Mouse (Mus musculus): Measurements from ENCODE around the gene Ltbr.

Gene Ltbr

GRCm38 (mm10) chr6:125350995-125351324 lies 37.3 kb upstream of the Ltbr start:
- no peak for DNase-seq (ENCODE audit: low read depth, low spot score)
- Histone ChIP-seq H3K27me3 (ENCODE audit: control insufficient read depth, insufficient read depth, low read length, poor library complexity, severe bottlenecking) (no peaks in the 10 kb centered on the region; the same call in none of the 2 replicates), H3K36me3 (ENCODE audit: control insufficient read depth, insufficient read depth, low read length, poor library complexity, severe bottlenecking) (no peaks in the 10 kb centered on the region)

GRCm38 (mm10) chr6:125350231-125350994 lies 36.7 kb upstream of the Ltbr start:
- DNase-seq (ENCODE audit: low read depth, low spot score) = no peak
- no peaks in the 10 kb centered on the region; the same call in none of the 2 replicates for H3K27me3 ChIP-seq (ENCODE audit: control insufficient read depth, insufficient read depth, low read length, poor library complexity, severe bottlenecking)
- H3K36me3 ChIP-seq (ENCODE audit: control insufficient read depth, insufficient read depth, low read length, poor library complexity, severe bottlenecking) = no peaks in the 10 kb centered on the region

GRCm38 (mm10) chr6:125349575-125350230 lies 36.0 kb upstream of the Ltbr start:
- H3K27me3 ChIP-seq (ENCODE audit: control insufficient read depth, insufficient read depth, low read length, poor library complexity, severe bottlenecking) = no peaks in the 10 kb centered on the region; the same call in none of the 2 replicates
- DNase-seq (ENCODE audit: low read depth, low spot score) = peak; percentile 22
- H3K36me3 ChIP-seq (ENCODE audit: control insufficient read depth, insufficient read depth, low read length, poor library complexity, severe bottlenecking) = no peaks in the 10 kb centered on the region

DNA sequence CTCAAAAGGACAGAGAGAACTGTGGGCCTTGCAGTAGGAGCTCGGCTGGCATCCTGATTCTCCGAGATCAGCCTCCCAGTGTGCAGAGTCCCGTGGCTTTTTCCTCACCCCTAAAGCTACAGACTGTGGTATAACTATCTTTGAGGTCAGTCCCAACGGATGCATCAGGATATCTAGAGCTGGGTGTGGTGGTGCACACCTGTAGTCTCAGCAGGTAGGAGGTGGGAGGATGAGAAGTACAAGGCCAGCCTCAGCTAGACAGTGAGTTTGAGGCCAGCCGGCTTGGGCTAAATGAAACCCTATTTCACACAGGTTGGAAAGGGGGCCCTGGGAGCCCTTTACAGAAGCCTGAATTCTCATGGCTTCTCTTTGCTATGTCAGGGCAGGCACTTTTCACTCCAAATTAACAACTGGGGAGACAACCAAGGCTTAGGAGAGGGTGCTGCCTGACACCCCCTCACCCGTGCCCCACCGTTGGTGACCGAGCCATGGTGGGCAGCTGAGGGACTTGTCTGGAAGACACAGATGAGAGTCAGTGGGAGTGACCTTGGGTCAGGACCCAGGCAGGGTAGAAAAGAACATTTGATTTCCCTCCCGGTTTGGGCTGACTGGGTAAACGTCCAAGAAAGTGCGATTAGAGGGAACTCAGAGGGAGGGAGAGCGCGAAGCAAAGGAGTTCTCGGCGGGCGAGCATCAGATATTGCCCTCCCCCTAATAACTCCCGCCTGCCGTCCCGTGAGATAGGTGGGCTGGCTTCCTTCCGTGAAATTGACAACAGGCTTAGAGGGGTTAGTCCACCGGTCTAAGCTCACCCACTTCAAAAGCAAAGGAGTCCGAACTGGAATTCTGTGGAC lies 35.3 kb upstream of the Ltbr start, which contains the start of gene Tnfrsf1a:
Gene Tnfrsf1a (plus strand): TSS at position 642 of the 854 bp plus-strand sequence.
- no peaks in the 10 kb centered on the region; the same call in none of the 2 replicates for H3K27me3 ChIP-seq (ENCODE audit: control insufficient read depth, insufficient read depth, low read length, poor library complexity, severe bottlenecking)
- DNase-seq (ENCODE audit: low read depth, low spot score) = no peak
- no peaks in the 10 kb centered on the region for H3K36me3 ChIP-seq (ENCODE audit: control insufficient read depth, insufficient read depth, low read length, poor library complexity, severe bottlenecking)

- Histone ChIP-seq H3K36me3 (ENCODE audit: control insufficient read depth, insufficient read depth, low read length, poor library complexity, severe bottlenecking) (no peaks in the 10 kb centered on the region), H3K27me3 (ENCODE audit: control insufficient read depth, insufficient read depth, low read length, poor library complexity, severe bottlenecking) (no peaks in the 10 kb centered on the region; the same call in none of the 2 replicates)
- no peak for DNase-seq (ENCODE audit: low read depth, low spot score)
Observed at GRCm38 (mm10) chr6:125346029-125346428, 32.3 kb upstream of the Ltbr start.

DNA sequence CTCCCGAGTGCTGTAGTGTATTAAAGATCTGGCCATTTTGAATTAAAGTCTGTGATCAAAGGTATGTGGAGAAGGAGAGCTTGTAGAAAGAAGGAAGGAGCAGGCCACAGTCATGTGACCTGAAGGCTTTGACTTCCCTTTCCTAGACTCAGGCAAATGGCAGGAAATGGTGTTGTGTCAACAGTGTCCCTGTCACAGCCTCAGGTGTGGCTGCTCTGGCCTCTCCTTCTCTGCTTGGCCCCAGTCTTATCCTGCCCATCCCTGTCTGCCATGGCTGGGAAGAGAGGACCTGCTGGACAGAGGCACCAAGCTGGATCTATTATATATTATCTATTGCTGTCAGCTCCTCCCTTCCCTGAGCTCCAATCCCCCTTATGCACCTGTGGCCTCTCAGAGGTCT lies 31.9 kb upstream of the Ltbr start:
- Histone ChIP-seq H3K27me3 (ENCODE audit: control insufficient read depth, insufficient read depth, low read length, poor library complexity, severe bottlenecking) (no peaks in the 10 kb centered on the region; the same call in none of the 2 replicates), H3K36me3 (ENCODE audit: control insufficient read depth, insufficient read depth, low read length, poor library complexity, severe bottlenecking) (no peaks in the 10 kb centered on the region)
- no peak for DNase-seq (ENCODE audit: low read depth, low spot score)

- Histone ChIP-seq H3K27me3 (ENCODE audit: control insufficient read depth, insufficient read depth, low read length, poor library complexity, severe bottlenecking) (no peaks in the 10 kb centered on the region; the same call in none of the 2 replicates), H3K36me3 (ENCODE audit: control insufficient read depth, insufficient read depth, low read length, poor library complexity, severe bottlenecking) (no peaks in the 10 kb centered on the region)
- no peak for DNase-seq (ENCODE audit: low read depth, low spot score)
Observed at GRCm38 (mm10) chr6:125344866-125345265, 31.2 kb upstream of the Ltbr start.

- DNase-seq (ENCODE audit: low read depth, low spot score) = no peak
- Histone ChIP-seq H3K36me3 (ENCODE audit: control insufficient read depth, insufficient read depth, low read length, poor library complexity, severe bottlenecking) (no peaks in the 10 kb centered on the region), H3K27me3 (ENCODE audit: control insufficient read depth, insufficient read depth, low read length, poor library complexity, severe bottlenecking) (no peaks in the 10 kb centered on the region; the same call in none of the 2 replicates)
Observed at GRCm38 (mm10) chr6:125344084-125344483, 30.4 kb upstream of the Ltbr start.

DNA sequence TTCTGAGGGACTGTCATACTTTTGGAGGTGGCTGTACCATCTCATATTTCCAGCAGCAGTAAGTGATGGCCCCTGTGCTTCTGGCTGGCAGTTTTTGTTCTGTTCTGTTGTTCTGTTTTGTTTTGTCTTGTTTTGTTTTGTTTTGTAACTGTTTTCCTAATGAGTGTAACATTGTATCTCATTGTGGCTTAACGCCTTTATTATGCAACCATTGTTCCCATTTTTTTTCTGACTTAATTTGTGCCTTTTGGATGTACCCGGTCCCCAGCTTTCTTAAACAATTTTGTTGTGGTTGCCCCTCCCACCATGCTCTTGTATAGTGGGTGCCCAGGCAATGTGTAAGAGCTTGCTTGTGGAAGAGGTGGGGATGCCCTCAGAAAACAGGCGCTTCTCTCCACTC lies 28.5 kb upstream of the Ltbr start:
- no peak for DNase-seq (ENCODE audit: low read depth, low spot score)
- Histone ChIP-seq H3K27me3 (ENCODE audit: control insufficient read depth, insufficient read depth, low read length, poor library complexity, severe bottlenecking) (no peaks in the 10 kb centered on the region; the same call in 1 of the 2 replicates), H3K36me3 (ENCODE audit: control insufficient read depth, insufficient read depth, low read length, poor library complexity, severe bottlenecking) (no peaks in the 10 kb centered on the region)

DNA sequence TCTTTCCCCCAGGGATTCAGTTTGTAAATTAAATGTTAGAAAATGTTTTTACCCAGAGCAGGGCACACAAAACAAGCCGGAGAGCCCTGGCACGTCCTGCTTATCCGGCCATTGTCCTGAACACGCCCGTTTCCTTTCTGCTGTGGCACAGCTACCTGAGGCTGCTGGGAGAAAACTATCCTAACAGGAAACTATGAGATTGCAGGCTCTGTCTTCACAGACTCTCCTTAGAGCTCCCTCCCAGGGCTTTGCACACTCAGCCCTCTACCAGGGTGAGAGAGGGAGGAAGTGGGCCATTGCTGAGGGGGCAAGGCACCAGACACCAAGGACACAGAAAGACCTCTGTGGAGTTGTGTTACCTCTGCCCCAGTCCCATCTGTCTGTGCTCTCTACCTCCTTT lies 26.6 kb upstream of the Ltbr start:
- DNase-seq (ENCODE audit: low read depth, low spot score) = no peak
- Histone ChIP-seq H3K36me3 (ENCODE audit: control insufficient read depth, insufficient read depth, low read length, poor library complexity, severe bottlenecking) (no peaks in the 10 kb centered on the region), H3K27me3 (ENCODE audit: control insufficient read depth, insufficient read depth, low read length, poor library complexity, severe bottlenecking) (no peaks in the 10 kb centered on the region; the same call in 1 of the 2 replicates)

GRCm38 (mm10) chr6:125338791-125339660 lies 25.3 kb upstream of the Ltbr start:
- DNase-seq (ENCODE audit: low read depth, low spot score) = no peak
- Histone ChIP-seq H3K27me3 (ENCODE audit: control insufficient read depth, insufficient read depth, low read length, poor library complexity, severe bottlenecking) (no peaks in the 10 kb centered on the region; the same call in 1 of the 2 replicates), H3K36me3 (ENCODE audit: control insufficient read depth, insufficient read depth, low read length, poor library complexity, severe bottlenecking) (no peaks in the 10 kb centered on the region)

DNA sequence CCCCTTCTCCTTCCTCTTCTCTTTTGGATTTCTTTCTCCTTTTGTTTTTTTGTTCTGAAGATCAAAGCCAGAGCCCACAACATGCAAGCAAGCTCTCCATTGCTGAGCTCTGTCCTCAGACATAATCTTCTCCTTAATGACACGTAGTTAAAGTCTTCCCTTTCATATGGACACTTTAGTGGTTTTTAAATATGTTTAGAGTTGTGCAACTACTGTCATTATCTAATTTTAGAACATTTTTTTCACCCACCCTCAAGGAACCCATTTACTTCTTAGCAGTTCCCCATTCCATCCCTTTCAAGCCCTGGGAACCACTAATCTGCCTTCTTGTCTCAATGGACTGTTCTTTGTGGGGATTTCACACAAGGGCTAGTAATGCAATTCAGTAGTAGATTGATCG lies 20.7 kb upstream of the Ltbr start:
- no peak for DNase-seq (ENCODE audit: low read depth, low spot score)
- Histone ChIP-seq H3K36me3 (ENCODE audit: control insufficient read depth, insufficient read depth, low read length, poor library complexity, severe bottlenecking) (no peaks in the 10 kb centered on the region), H3K27me3 (ENCODE audit: control insufficient read depth, insufficient read depth, low read length, poor library complexity, severe bottlenecking) (no peaks in the 10 kb centered on the region)

GRCm38 (mm10) chr6:125333112-125333899 lies 19.6 kb upstream of the Ltbr start:
- Histone ChIP-seq H3K36me3 (ENCODE audit: control insufficient read depth, insufficient read depth, low read length, poor library complexity, severe bottlenecking) (no peaks in the 10 kb centered on the region), H3K27me3 (ENCODE audit: control insufficient read depth, insufficient read depth, low read length, poor library complexity, severe bottlenecking) (no peaks in the 10 kb centered on the region)
- DNase-seq (ENCODE audit: low read depth, low spot score) = no peak
